Mouse (Mus musculus): Measurements from ENCODE around the gene Flrt2. TPM values are rescaled to one million over a fixed set of nuclear protein-coding genes. Genes with fewer than 3 reads are reported as not detected.

Gene Flrt2
- polyA plus RNA-seq, 1 experiment from 2014 or later, result 25.3 TPM

DNA sequence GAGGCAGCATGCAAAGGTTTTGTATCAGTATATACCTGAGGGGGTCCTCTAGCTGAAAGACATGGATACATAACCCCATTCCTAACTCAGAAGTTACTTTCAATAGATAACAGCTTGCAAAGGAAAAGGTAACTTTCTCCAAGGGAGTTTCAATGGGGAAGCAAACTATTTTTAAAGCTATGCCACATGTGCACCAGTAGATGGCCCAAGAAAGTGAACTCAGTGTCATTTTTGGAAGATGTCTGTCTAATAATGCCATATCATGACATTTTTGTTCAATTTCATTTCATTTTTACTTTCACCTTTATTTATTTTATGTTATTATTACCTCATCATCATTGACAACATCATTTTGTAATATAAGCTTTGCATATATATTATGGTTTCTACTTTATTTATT lies 124.6 kb downstream of the Flrt2 start:
- H3K4me1 ChIP-seq, result no peaks in the 10 kb centered on the region
- no peak overlapping the region for H3K4me3 ChIP-seq
- no peaks in the 10 kb centered on the region for H3K9me3 ChIP-seq (replicated peaks)
- no peak for ATAC-seq
- H3K27ac ChIP-seq, result no peak overlapping the region
- H3K36me3 ChIP-seq (ENCODE audit: poor library complexity, severe bottlenecking), result no peaks in the 10 kb centered on the region
- no peaks in the 10 kb centered on the region for H3K27me3 ChIP-seq
- H3K9ac ChIP-seq, result no peak overlapping the region
- H3K4me2 ChIP-seq, result no peak overlapping the region
